Mouse (Mus musculus) CH12.LX (cell line): Measurements from ENCODE around the gene Epb41l2.

Experiments used
- CHD2 ChIP-seq: IDR thresholded peaks from 2 replicates; pipeline ENCODE4 v1.6.1; 2011; ENCODE audit warnings: low read length, improper control_type of control experiment
- CTCF ChIP-seq, 2 experiments: IDR thresholded peaks in 1 of 2; conservative IDR thresholded peaks in 1 of 2; 2 replicates each; pipeline ENCODE4 v1.5.1; 2011 to 2012; ENCODE audit warnings: low read depth in 2 of 2, low read length in 2 of 2, improper control_type of control experiment in 1 of 2, inconsistent platforms in 1 of 2, mild to moderate bottlenecking in 1 of 2, moderate library complexity in 1 of 2
- MAX ChIP-seq: IDR thresholded peaks from 2 replicates; pipeline ENCODE4 v1.6.1; 2011; ENCODE audit warnings: low read length, improper control_type of control experiment
- POLR2A ChIP-seq: IDR thresholded peaks from 2 replicates; pipeline ENCODE4 v1.6.1; 2011; ENCODE audit warnings: low read depth, mild to moderate bottlenecking, improper control_type of control experiment, low read length
- SMC3 ChIP-seq: IDR thresholded peaks from 2 replicates; pipeline ENCODE4 v1.6.1; 2011; ENCODE audit warnings: low read depth, low read length, improper control_type of control experiment
- TBP ChIP-seq: conservative IDR thresholded peaks from 2 replicates; pipeline ENCODE4 v1.6.1; 2011; ENCODE audit warnings: low read depth, low read length, improper control_type of control experiment

- TF ChIP-seq CTCF (conservative IDR thresholded peaks at IDR 0.05 in 1 of 2, IDR thresholded peaks at IDR 0.05 in 1 of 2; ENCODE audit: low read depth in 2 of 2, low read length in 2 of 2) (no peak), POLR2A (no peak), TBP (no peak), CHD2 (no peak), SMC3 (no peak), MAX (no peak)
Measured at GRCm38 (mm10) chr10:25369691-25370090, 10.1 kb downstream of the Epb41l2 start.
